Mouse (Mus musculus): ENCODE measurements at regions not wholly inside any gene's neighbourhood (a gene's known extent, or its start where the extent isn't known, plus 50 kb on each side); places are given as distances from the start of the nearest gene placed in this dataset.

DNA sequence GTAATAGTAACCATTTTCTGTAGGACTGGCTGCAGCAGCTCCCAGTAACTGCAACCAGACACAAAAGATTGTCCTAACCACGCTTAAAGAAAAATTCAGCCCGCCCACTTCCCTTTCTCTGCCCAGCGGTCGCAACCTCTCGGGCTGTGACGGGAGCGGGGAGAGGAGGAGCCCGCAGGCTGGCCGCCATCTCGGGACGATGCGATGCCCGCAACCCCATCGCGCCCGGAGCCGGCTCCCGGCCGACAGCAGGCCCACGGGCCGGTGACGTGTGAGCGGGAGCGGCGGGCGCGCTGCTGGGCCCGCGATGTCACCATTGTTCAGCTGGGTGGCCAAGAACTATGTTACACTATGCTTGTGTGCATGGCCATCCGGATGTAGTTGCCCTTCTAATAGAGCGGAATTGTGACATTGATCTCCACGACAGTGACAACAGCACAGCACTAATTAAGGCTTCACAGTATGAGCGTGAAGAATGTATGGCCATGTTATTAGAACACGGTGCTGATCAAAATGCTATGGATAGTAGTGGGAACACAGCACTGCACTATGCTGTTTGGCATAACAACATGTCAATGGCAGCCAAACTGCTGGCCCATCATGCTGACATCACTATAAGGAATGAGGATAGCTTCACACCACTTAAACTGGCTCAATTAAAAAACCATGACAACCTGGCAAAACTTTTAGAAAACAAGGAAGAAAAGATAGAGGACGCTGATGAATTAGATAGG lies 59.2 kb upstream of the C2cd4b start:
- no peak for DNase-seq (ENCODE audit: low spot score)

DNA sequence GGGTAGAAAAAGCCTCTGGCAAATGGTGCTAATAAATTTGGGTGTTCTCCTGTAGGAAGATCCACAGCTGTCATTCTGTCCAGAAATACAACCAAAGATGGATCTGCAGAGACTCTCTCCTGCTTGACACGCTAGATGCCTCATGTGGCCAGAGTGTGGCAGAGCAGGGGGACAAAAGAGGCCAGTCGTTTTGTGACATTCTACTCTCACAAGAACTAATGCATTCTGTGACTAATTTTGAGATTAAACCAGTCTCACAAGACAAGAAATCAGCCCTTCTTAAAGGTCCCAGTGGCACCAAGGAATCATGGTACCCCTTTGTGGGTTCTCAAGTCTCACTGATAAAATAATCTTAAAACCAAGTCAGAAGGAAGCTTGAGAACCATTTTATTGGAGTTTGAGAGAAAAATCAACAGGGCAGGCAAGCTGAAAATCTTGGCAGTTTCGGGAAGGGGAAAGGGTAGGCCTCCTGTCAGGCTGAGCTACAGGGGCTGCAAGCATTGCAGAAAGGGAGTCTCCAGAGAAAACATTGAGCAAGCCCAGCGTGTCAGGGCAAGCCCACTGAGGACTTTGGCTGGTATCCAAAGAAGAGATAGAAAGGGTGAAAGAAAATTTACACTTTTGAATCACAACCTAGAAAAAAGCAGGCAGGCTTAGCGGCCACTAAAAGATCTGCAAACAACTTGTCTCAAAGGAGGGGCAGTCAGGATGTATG lies 50.8 kb upstream of the C2cd4b start:
- no peak for DNase-seq (ENCODE audit: low spot score)

Measured in layer of hippocampus, adult 9-10 months (tissue).